ENCODE assay signal across 8 mouse cellular contexts in the genomic region with DNA sequence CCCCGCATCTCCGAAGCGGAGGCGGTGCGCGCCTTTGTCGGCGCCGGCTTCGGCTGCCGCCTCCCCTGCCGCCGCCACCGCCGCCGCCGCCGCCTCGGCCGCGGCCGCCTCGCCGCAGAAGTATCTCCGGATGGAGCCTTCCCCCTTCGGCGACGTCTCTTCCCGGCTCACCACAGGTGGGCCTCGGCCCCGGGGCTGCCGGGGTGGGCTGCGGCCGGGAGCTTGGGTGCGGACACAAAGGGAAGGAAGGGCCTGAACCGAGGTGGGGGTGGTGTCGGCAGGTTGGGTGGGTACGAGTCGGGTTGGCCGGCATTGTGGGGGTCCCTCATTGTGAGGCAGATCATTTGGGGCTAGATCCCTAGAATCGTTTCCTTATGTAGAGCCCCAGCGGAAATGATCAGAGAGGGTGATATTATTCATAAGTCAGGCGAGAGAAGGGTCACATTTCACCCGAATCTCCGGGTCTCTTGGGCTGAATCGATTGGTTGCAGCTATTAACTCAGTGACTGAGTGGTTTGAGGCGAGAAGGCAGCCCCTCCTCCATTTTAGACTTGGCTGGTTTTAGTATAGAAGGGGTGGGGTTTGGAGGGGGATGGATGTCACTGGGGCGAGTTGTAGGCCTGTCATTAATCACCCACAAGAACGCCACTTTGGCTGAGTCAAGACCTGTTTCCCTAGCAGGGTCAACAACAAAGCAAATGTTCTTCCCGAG. TPM values are rescaled to one million over a fixed set of nuclear protein-coding genes. Genes with fewer than 3 reads are reported as not detected.
DNase-seq lines count a peak whose midpoint lies in the region; ATAC-seq lines count a peak whose summit lies in the region.

No protein-coding gene starts in this region.

- no peaks in the 10 kb centered on the region for H3K27me3 ChIP-seq in hindbrain, embryonic 14.5 days (ENCODE audit: control insufficient read depth, insufficient read depth, low read length)
- H3K27me3 ChIP-seq in limb, embryonic 10.5 days (ENCODE audit: low read depth, poor library complexity, severe bottlenecking): no peaks in the 10 kb centered on the region
- H3K27me3 ChIP-seq in midbrain, embryonic 11.5 days (ENCODE audit: control insufficient read depth, insufficient read depth, low read length): no peaks in the 10 kb centered on the region

- H3K27ac ChIP-seq in hindbrain, embryonic 14.5 days: peak overlapping the region; percentile 95
- H3K27ac ChIP-seq in limb, embryonic 10.5 days: peak overlapping the region; percentile 99
- H3K27ac ChIP-seq in midbrain, embryonic 11.5 days (ENCODE audit: low read depth, low read length): peak overlapping the region; percentile 81

- peak overlapping the region; percentile 99 for H3K9ac ChIP-seq in hindbrain, embryonic 14.5 days
- peak overlapping the region; percentile 98 for H3K9ac ChIP-seq in midbrain, embryonic 11.5 days (ENCODE audit: low read length)

- WGBS in hindbrain, embryonic 14.5 days: under 1% methylated on average over 48 of the region's 50 CpGs
- whole genome bisulfite sequencing in limb, embryonic 10.5 days: under 1% methylated on average over 48 of the region's 50 CpGs
- under 1% methylated on average over 50 of the region's 50 CpGs for WGBS in midbrain, embryonic 11.5 days

- no peaks in the 10 kb centered on the region for H3K9me3 ChIP-seq in hindbrain, embryonic 14.5 days (ENCODE audit: control insufficient read depth, low read length)
- H3K9me3 ChIP-seq in limb, embryonic 10.5 days (replicated peaks): no peaks in the 10 kb centered on the region
- H3K9me3 ChIP-seq in midbrain, embryonic 11.5 days (ENCODE audit: control insufficient read depth, low read length): no peaks in the 10 kb centered on the region

- ATAC-seq in hindbrain, embryonic 14.5 days (ENCODE audit: low FRiP score): peak; percentile 59
- ATAC-seq in midbrain, embryonic 11.5 days (ENCODE audit: low FRiP score): peak; percentile 74

- peak overlapping the region; percentile 94 for H3K4me3 ChIP-seq in hindbrain, embryonic 14.5 days (replicated peaks; ENCODE audit: low read length)
- H3K4me3 ChIP-seq in limb, embryonic 10.5 days: peak overlapping the region; percentile 96
- peak overlapping the region; percentile 99 for H3K4me3 ChIP-seq in midbrain, embryonic 11.5 days (ENCODE audit: low read depth, low read length)

- peaks cover 35% of the 10 kb centered on the region for H3K4me1 ChIP-seq in hindbrain, embryonic 14.5 days (replicated peaks; ENCODE audit: control insufficient read depth, insufficient read depth, low read length)
- peaks cover 18% of the 10 kb centered on the region for H3K4me1 ChIP-seq in limb, embryonic 10.5 days
- peaks cover 15% of the 10 kb centered on the region; the same call in 1 of the 2 replicates for H3K4me1 ChIP-seq in midbrain, embryonic 11.5 days (ENCODE audit: control insufficient read depth, insufficient read depth, low read length)

- H3K36me3 ChIP-seq in hindbrain, embryonic 14.5 days (replicated peaks; ENCODE audit: control insufficient read depth, insufficient read depth): no peaks in the 10 kb centered on the region
- peaks cover 14% of the 10 kb centered on the region for H3K36me3 ChIP-seq in limb, embryonic 10.5 days
- H3K36me3 ChIP-seq in midbrain, embryonic 11.5 days (ENCODE audit: control insufficient read depth, insufficient read depth, low read length): no peaks in the 10 kb centered on the region

- H3K4me2 ChIP-seq in hindbrain, embryonic 14.5 days (replicated peaks): peak overlapping the region; percentile 94
- H3K4me2 ChIP-seq in midbrain, embryonic 11.5 days: peak overlapping the region; percentile 72

- DNase-seq in right cerebral cortex, adult 18-20 months: peak; percentile 34
- no peak for DNase-seq in right cerebral cortex, postnatal 25 days
- peak; percentile 66 to 67 for DNase-seq in cerebellum, postnatal 14 days
- DNase-seq in frontal cortex, postnatal 36 days (ENCODE audit: low spot score in 2 of 2): peak; percentile 19 to 26
- DNase-seq in hindbrain, embryonic 14.5 days (ENCODE audit: low spot score): peak; percentile 53
- peak; percentile 73 for DNase-seq in limb, embryonic 10.5 days (ENCODE audit: low spot score)
- DNase-seq in midbrain, embryonic 11.5 days (ENCODE audit: low spot score, missing footprints): peak; percentile 95
- peak; percentile 40 to 49 for DNase-seq in spleen, postnatal 36 days (ENCODE audit: low spot score in 2 of 2)

RNA-seq across cellular contexts. Expression of a gene that starts 0.5 kb away (rescaled TPM):
- polyA plus RNA-seq in hindbrain, embryonic 14.5 days (2014; fragmentation: Nextera tagmentation; extraction: Ambion mirVana): 92.5 and 93.7 TPM in 2 replicates
- 70.2 and 75.5 TPM in 2 replicates for polyA plus RNA-seq in limb, embryonic 10.5 days (2016; fragmentation: Nextera tagmentation; extraction: Ambion mirVana)
- polyA plus RNA-seq in midbrain, embryonic 11.5 days (2014; fragmentation: Nextera tagmentation; extraction: Ambion mirVana): 98.7 and 100.0 TPM in 2 replicates
